Mouse (Mus musculus): ENCODE results near the gene Hspb6.

DNA sequence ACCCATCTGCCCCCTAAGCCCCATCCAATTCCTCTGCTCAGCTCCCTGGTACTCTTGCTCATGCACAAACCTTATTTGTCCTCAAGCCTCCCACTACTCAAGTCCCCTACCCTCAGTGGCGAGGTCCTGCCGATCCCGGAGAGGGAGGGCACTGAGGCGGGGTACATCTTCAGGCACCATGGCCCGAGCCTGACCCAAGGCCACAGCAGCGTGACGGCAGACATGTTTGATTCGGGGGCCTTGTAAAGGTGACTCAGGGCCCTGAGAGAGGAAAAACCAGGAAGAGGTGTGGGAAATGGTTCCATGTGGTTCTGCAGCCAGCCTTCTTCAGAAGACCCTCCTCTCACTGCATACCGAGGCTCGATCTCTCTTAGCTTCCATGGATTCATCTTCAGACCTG lies 32.4 kb downstream of the Hspb6 start:
- TF ChIP-seq CTCF (IDR thresholded peaks at IDR 0.05; ENCODE audit: control insufficient read depth, insufficient read depth, insufficient replicate concordance, low read depth, low read length): no peak
- TF ChIP-seq POLR2A (IDR thresholded peaks at IDR 0.05; ENCODE audit: control insufficient read depth, low read depth, low read length): no peak

Data from testis, adult 2 months (tissue).